Mouse (Mus musculus): ENCODE results near the gene Polr2e.

GRCm38 (mm10) chr10:80036832-80037231, 2.8 kb downstream of the Polr2e start:
- TF ChIP-seq CTCF (IDR thresholded peaks at IDR 0.05; ENCODE audit: borderline replicate concordance, control insufficient read depth, extremely low read depth, insufficient read depth, low read length, poor library complexity) (no peak), POLR2A (IDR thresholded peaks at IDR 0.05; ENCODE audit: control insufficient read depth, extremely low read depth, insufficient read depth, low read length, poor library complexity) (no peak)

Measured in thymus, adult 2 months (tissue).